Mouse (Mus musculus) lung, adult 2 months (tissue): ENCODE measurements around the gene Mndal.
"Not testable (repeated sequence)": the region's sequence is repeated elsewhere in the genome, so short reads cannot be mapped to it uniquely, and the experiment has no call there.

Experiments
- CTCF ChIP-seq: fragments of 200-500 bp; IDR thresholded peaks from 2 replicates; pipeline ENCODE4 v1.5.1; 2011; ENCODE audit warnings: mild to moderate bottlenecking, low read length, control low read depth; ENCODE audit not compliant: insufficient read depth
- POLR2A ChIP-seq: fragments of 200-500 bp; IDR thresholded peaks from 2 replicates; pipeline ENCODE4 v1.6.1; 2011; ENCODE audit warnings: low read depth, mild to moderate bottlenecking, control low read depth, low read length, borderline replicate concordance; ENCODE audit errors: extremely low read depth

GRCm38 (mm10) chr1:173868586-173868985, 73.7 kb downstream of the Mndal start:
- not testable (repeated sequence) for TF ChIP-seq CTCF, POLR2A
